Mouse (Mus musculus): ENCODE data around the gene Rarres1. TPM values are rescaled to one million over a fixed set of nuclear protein-coding genes. Genes with fewer than 3 reads are reported as not detected.

Rarres1 gene
- 1.5 and 3.7 TPM in 2 replicates for polyA plus RNA-seq (2015; fragmentation: Nextera tagmentation; extraction: Ambion mirVana)

DNA sequence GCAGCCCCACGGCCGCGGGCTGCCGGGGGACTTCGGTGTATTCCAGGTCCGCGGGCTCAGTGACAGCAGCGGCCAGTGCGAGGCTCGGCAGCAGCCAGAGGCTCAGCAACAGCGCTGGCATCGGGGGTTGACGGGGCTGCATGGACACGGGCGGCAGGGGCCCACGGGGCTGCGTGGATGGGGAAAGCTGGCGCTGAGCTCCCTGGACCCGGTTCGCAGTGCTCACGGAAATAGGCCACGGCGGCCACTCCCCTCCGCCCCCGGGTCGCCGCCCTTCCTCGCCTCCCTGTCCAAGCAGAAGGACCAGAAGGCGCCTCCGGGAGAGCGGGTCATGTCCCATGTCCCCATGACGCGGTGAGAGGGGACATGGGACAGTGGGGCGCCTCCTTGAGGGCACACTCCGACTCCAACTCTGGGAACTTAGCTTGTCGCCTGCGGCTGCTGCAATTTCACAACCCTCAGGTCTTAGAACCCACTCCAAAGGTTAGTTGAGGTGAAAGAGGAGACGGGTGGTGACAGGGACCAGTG is at the start of gene Rarres1:
Gene Rarres1, minus strand, starts transcription at position 250 of the 528 bp plus-strand sequence.
- 2% methylated on average over 38 of the region's 38 CpGs for whole genome bisulfite sequencing
- Histone ChIP-seq H3K27ac (replicated peaks) (no peak within 1 kb of the TSS), H3K27me3 (peaks cover 41% of the 10 kb centered on the region), H3K36me3 (no peaks in the 10 kb centered on the region), H3K4me1 (replicated peaks) (peaks cover 12% of the 10 kb centered on the region), H3K4me2 (peak within 1 kb of the TSS; percentile 99), H3K9ac (peak within 1 kb of the TSS; percentile 72), H3K9me3 (no peaks in the 10 kb centered on the region), H3K4me3 (peak within 1 kb of the TSS; percentile 59)
- ATAC-seq (ENCODE audit: low read depth) = peak; percentile 68

DNA sequence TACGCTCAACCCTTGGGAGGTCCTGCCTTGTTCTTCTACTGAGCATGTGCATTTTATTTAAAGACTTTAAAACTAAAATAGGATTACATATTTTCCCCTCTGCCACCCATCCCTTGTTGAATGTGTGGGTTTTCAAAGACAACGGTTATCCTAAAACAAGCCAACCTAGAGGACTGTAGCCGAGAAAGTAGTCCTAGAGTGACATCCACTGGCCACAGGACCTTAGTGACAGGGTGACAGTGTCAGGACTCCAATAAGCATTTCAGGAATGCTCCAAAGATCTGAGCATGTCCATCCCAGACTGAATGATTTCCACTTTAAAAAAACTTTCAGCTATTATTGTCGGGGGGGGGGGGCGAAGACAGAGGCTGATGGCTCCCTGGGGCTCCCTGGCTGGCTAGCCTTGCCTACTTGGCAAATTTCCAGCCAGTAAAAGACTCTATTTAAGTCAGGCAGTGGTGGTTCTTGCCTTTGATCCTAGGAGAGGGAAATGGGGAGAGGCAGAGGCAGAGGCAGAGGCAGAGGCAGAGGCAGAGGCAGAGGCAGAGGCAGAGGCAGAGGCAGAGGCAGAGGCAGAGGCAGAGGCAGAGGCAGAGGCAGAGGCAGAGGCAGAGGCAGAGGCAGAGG is 49.5 kb upstream of the Rarres1 start:
- ATAC-seq (ENCODE audit: low read depth) = 0 out of 2 replicates have a peak, but pooled peaks have one; percentile 54
- WGBS = 50% methylated on average over 5 of the region's 5 CpGs
- no peaks in the 10 kb centered on the region for H3K27me3 ChIP-seq
- no peaks in the 10 kb centered on the region for H3K9me3 ChIP-seq
- H3K4me1 ChIP-seq (replicated peaks) = no peaks in the 10 kb centered on the region
- H3K4me2 ChIP-seq = no peak overlapping the region
- no peak overlapping the region for H3K9ac ChIP-seq
- H3K4me3 ChIP-seq = no peak overlapping the region
- no peaks in the 10 kb centered on the region for H3K36me3 ChIP-seq
- H3K27ac ChIP-seq (replicated peaks) = no peak overlapping the region

DNA sequence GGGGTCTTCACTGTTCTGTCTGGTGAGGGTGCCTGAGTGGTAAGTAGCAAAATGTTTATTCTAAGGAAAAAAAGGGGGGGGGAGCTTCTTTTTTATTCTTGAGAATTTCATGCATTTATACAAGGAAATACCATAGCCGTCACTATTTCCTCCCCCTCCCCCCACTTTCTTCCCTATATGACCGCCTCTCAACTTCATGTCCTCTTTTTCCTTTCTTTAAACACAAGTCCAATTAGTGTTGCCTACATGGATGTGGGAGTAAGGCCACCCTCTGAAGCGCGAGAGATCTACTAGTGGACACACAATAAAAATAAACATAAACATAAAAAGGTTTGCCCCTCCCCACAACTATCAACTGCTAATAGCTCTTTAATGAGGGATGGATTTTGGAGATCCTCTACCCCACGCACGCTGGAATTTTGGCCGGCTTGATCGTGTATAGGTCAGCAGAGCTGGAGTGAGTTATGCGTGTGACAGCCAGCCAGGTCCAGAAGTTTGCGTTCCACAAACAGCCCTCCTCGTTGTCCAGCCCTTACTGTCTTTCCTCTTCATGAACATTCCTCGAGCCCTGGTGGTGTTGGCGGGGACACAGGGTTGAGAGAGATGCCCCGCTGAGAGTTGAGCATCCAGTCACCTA is 42.5 kb upstream of the Rarres1 start:
- H3K4me2 ChIP-seq = peak overlapping the region; percentile 50
- ATAC-seq (ENCODE audit: low read depth) = peak; percentile 48
- no peaks in the 10 kb centered on the region for H3K36me3 ChIP-seq
- no peak overlapping the region for H3K9ac ChIP-seq
- no peaks in the 10 kb centered on the region for H3K27me3 ChIP-seq
- H3K4me1 ChIP-seq (replicated peaks) = peaks cover 16% of the 10 kb centered on the region
- peak overlapping the region; percentile 23 for H3K4me3 ChIP-seq
- peak overlapping the region; percentile 70; the same call in 1 of the 2 replicates for H3K27ac ChIP-seq (replicated peaks)
- H3K9me3 ChIP-seq = no peaks in the 10 kb centered on the region
- WGBS = 58% methylated on average over 14 of the region's 14 CpGs

- H3K27ac ChIP-seq (replicated peaks) = peak overlapping the region; percentile 70
- ATAC-seq (ENCODE audit: low read depth) = peak; percentile 82
Measured at GRCm38 (mm10) chr3:67557200-67557651, 41.9 kb upstream of the Rarres1 start.

DNA sequence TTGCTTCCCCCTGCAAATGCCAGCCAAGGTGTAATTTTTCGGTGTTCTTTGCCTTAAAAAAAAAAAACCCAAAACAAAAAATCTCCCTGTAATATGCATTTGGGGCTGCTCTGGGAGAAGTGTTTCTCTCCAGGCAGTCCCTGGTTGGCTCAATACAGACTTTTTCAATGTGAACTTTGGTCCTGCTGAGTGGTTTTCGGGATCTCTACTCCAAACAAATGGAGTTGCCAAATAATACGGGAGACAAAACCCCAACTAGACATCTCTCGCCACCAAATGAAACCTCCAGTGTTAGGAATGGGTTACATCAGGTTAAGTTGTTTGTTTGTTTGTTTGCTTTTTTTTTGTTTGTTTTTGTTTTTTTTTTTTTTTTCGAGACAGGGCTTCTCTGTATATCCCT is 39.9 kb upstream of the Rarres1 start:
- ATAC-seq (ENCODE audit: low read depth) = no peak
- Histone ChIP-seq H3K9me3 (no peaks in the 10 kb centered on the region), H3K4me1 (replicated peaks) (peaks cover 16% of the 10 kb centered on the region), H3K27me3 (no peaks in the 10 kb centered on the region), H3K4me2 (no peak overlapping the region), H3K9ac (no peak overlapping the region), H3K36me3 (no peaks in the 10 kb centered on the region), H3K4me3 (no peak overlapping the region), H3K27ac (replicated peaks) (no peak overlapping the region)
- 83% methylated on average over 5 of the region's 5 CpGs for WGBS

More at GRCm38 (mm10) chr3:67557200-67557651, 41.9 kb upstream of the Rarres1 start:
- H3K4me2 ChIP-seq = peak overlapping the region; percentile 50
- peaks cover 16% of the 10 kb centered on the region for H3K4me1 ChIP-seq (replicated peaks)
- no peaks in the 10 kb centered on the region for H3K27me3 ChIP-seq
- 16% methylated on average over 14 of the region's 14 CpGs for WGBS
- peak overlapping the region; percentile 43 for H3K9ac ChIP-seq
- H3K9me3 ChIP-seq = no peaks in the 10 kb centered on the region
- no peaks in the 10 kb centered on the region for H3K36me3 ChIP-seq
- H3K4me3 ChIP-seq = peak overlapping the region; percentile 23

DNA sequence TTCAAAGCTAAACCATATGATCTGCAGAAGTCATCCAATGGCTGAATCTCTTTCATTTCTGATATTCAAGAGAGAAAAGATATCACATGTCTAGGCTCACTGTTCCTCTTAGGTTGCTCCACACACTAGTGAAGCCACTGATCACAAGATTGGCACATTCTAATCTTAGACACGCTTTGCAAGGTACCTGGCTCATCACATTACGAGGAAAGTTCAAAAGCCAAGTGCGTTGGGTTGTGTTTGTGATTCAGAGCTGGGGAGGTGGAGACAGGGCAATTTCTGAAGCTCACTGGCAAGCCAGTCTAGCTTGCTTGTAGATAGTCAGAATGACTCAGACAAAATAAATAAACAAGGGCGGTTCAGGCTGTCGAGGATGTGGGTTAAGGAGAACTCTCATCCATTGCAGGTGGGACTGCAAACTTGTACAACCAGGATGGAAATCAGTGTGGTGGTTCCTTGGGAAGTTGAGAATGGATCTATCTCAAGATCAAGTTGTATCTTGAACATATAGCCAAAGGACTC is 38.7 kb upstream of the Rarres1 start:
- ATAC-seq (ENCODE audit: low read depth) = no peak
- Histone ChIP-seq H3K27me3 (no peaks in the 10 kb centered on the region), H3K4me3 (no peak overlapping the region), H3K27ac (replicated peaks) (no peak overlapping the region), H3K9ac (no peak overlapping the region), H3K9me3 (no peaks in the 10 kb centered on the region), H3K36me3 (no peaks in the 10 kb centered on the region), H3K4me2 (no peak overlapping the region), H3K4me1 (replicated peaks) (peaks cover 16% of the 10 kb centered on the region)
- WGBS = 90% methylated on average over 5 of the region's 5 CpGs

- ATAC-seq (ENCODE audit: low read depth) = no peak
- Histone ChIP-seq H3K9ac (no peak overlapping the region), H3K4me2 (0 out of 2 replicates have a peak overlapping the region, but pooled peaks have one; percentile 3)
Measured at GRCm38 (mm10) chr3:67553281-67553680, 38.0 kb upstream of the Rarres1 start.

DNA sequence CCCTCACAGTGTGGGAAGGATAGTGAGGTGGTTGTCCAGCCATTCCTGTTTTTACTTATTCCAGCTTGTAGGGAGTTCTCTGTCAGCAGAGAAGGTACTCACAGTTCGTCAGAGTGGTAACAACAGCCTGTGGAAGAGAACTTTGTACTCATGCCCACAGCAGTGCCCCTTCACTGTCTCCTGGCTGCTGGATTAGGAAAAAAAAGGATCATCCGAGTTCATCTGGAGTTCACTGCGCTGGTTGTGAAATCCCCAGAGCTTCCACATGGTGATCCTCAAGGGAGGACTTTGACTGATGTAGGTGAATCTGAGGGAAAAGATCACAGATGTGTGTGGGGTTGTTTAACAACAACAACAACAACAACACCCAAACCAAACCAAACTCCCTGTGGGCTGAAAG is 35.9 kb upstream of the Rarres1 start:
- H3K4me3 ChIP-seq = no peak overlapping the region
- no peaks in the 10 kb centered on the region for H3K4me1 ChIP-seq (replicated peaks)
- H3K27me3 ChIP-seq = no peaks in the 10 kb centered on the region
- no peak overlapping the region for H3K27ac ChIP-seq (replicated peaks)
- H3K9ac ChIP-seq = no peak overlapping the region
- 72% methylated on average over 3 of the region's 3 CpGs for WGBS
- no peak overlapping the region for H3K4me2 ChIP-seq
- H3K36me3 ChIP-seq = no peaks in the 10 kb centered on the region
- no peaks in the 10 kb centered on the region for H3K9me3 ChIP-seq
- no peak for ATAC-seq (ENCODE audit: low read depth)

More at GRCm38 (mm10) chr3:67553281-67553680, 38.0 kb upstream of the Rarres1 start:
- H3K4me3 ChIP-seq = no peak overlapping the region
- no peak overlapping the region for H3K27ac ChIP-seq (replicated peaks)
- WGBS = 44% methylated on average over 4 of the region's 4 CpGs
- no peaks in the 10 kb centered on the region for H3K36me3 ChIP-seq
- no peaks in the 10 kb centered on the region for H3K27me3 ChIP-seq
- H3K4me1 ChIP-seq (replicated peaks) = peaks cover 16% of the 10 kb centered on the region
- no peaks in the 10 kb centered on the region for H3K9me3 ChIP-seq

GRCm38 (mm10) chr3:67543630-67544029 is 28.3 kb upstream of the Rarres1 start:
- no peak overlapping the region for H3K9ac ChIP-seq
- no peaks in the 10 kb centered on the region for H3K9me3 ChIP-seq
- 89% methylated on average over 8 of the region's 8 CpGs for WGBS

DNA sequence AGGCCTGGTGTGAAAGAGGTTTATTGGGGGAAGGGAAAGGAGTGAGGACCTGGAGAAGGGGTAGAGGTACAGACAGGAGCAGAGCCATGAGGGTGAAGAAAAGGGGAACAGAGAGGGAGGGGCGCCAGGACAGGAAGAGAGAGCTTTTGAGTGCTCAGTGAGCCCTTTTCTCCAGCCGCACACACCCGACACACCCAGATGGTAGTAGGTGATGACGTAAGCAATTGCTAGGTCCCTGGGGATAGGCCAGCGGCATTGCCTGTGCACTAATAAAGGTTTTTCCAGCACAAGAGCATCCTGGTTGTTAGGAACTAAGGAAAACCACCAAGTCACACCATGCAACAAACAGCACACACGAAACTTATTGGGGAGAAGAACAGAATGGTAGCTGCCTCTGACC is 9.4 kb upstream of the Rarres1 start:
- Histone ChIP-seq H3K4me3 (no peak overlapping the region), H3K27me3 (no peaks in the 10 kb centered on the region), H3K9me3 (no peaks in the 10 kb centered on the region), H3K4me2 (no peak overlapping the region), H3K9ac (no peak overlapping the region), H3K27ac (replicated peaks) (no peak overlapping the region), H3K4me1 (replicated peaks) (no peaks in the 10 kb centered on the region), H3K36me3 (no peaks in the 10 kb centered on the region)
- no peak for ATAC-seq (ENCODE audit: low read depth)
- WGBS = 82% methylated on average over 6 of the region's 6 CpGs

More at GRCm38 (mm10) chr3:67543630-67544029, 28.3 kb upstream of the Rarres1 start:
- Histone ChIP-seq H3K27ac (replicated peaks) (no peak overlapping the region), H3K4me3 (no peak overlapping the region), H3K36me3 (no peaks in the 10 kb centered on the region), H3K4me2 (no peak overlapping the region), H3K27me3 (no peaks in the 10 kb centered on the region), H3K4me1 (replicated peaks) (no peaks in the 10 kb centered on the region)
- ATAC-seq (ENCODE audit: low read depth) = no peak

DNA sequence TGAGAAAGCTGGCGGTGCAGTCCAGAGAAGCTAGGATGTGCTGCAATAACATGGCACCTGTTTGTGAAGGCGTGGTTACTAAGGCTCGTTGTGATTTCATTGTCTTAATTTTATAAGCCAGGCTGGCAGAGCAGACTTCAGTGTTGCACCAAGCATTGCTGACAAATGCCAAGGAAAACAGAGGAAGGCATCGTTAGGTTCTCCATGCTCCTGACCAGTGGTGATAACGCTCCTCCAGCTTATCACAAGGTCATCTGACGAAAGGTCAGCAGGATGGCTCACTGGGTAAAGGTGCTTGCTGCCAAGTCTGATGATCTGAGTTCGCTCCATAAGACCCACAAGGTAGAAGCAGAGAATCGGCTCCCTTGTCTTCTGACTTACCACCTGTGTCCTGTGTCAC is 7.4 kb upstream of the Rarres1 start:
- Histone ChIP-seq H3K9ac (no peak overlapping the region), H3K4me2 (no peak overlapping the region), H3K27ac (replicated peaks) (no peak overlapping the region), H3K9me3 (no peaks in the 10 kb centered on the region), H3K36me3 (no peaks in the 10 kb centered on the region), H3K4me1 (replicated peaks) (no peaks in the 10 kb centered on the region), H3K27me3 (peaks cover 5% of the 10 kb centered on the region; the same call in 1 of the 2 replicates), H3K4me3 (no peak overlapping the region)
- WGBS = 92% methylated on average over 8 of the region's 8 CpGs
- ATAC-seq (ENCODE audit: low read depth) = no peak

GRCm38 (mm10) chr3:67520568-67521143 is 5.3 kb upstream of the Rarres1 start:
- no peak for ATAC-seq (ENCODE audit: low read depth)
- peaks cover 18% of the 10 kb centered on the region; the same call in 1 of the 2 replicates for H3K27me3 ChIP-seq
- H3K36me3 ChIP-seq = no peaks in the 10 kb centered on the region
- H3K9ac ChIP-seq = no peak overlapping the region
- H3K4me2 ChIP-seq = no peak overlapping the region
- 91% methylated on average over 5 of the region's 5 CpGs for WGBS
- no peaks in the 10 kb centered on the region for H3K9me3 ChIP-seq
- H3K4me3 ChIP-seq = no peak overlapping the region
- H3K27ac ChIP-seq (replicated peaks) = no peak overlapping the region
- H3K4me1 ChIP-seq (replicated peaks) = peaks cover 1% of the 10 kb centered on the region

Data from neural tube, embryonic 13.5 days (tissue).